Mouse (Mus musculus) heart, postnatal 0 days (tissue): ENCODE measurements at regions not wholly inside any gene's neighbourhood (a gene's known extent, or its start where the extent isn't known, plus 50 kb on each side); places are given as distances from the start of the nearest gene placed in this dataset.

Experiments used
- ATAC-seq: fragments of 200-750 bp; cut with Nextera tagmentation; 2 replicates; pipeline ENCODE4 v1.8.0; 2017; ENCODE audit warnings: low read depth, moderate number of reproducible peaks, moderate library complexity; ENCODE audit not compliant: insufficient read depth
- DNase-seq: peaks from one replicate; pipeline ENCODE4 v3.0.0-alpha.2; 2016; ENCODE audit warnings: low spot score
- H3K27ac ChIP-seq: fragments of 300-500 bp; sonication (generic); 2 replicates; pipeline ENCODE4 v1.5.1; 2014; ENCODE audit warnings: low read depth, mild to moderate bottlenecking
- H3K27me3 ChIP-seq: fragments of 300-500 bp; sonication (generic); 2 replicates; pipeline ENCODE4 v1.6.1; 2014; ENCODE audit warnings: low read length, mixed read lengths; ENCODE audit not compliant: control insufficient read depth, insufficient read depth
- H3K36me3 ChIP-seq: fragments of 300-500 bp; sonication (generic); replicated peaks from 2 replicates; pipeline ENCODE4 v1.6.1; 2014; ENCODE audit warnings: low read length, mixed read lengths; ENCODE audit not compliant: control insufficient read depth, insufficient read depth
- H3K4me1 ChIP-seq: fragments of 300-500 bp; sonication (generic); 2 replicates; pipeline ENCODE4 v1.6.1; 2014; ENCODE audit warnings: antibody characterized with exemption; ENCODE audit not compliant: control insufficient read depth, insufficient read depth
- H3K4me2 ChIP-seq: fragments of 300-500 bp; sonication (generic); 2 replicates; pipeline ENCODE4 v1.6.1; 2014; ENCODE audit warnings: low read depth, mild to moderate bottlenecking, low read length, moderate library complexity
- H3K4me3 ChIP-seq: fragments of 300-500 bp; sonication (generic); 2 replicates; pipeline ENCODE4 v1.5.1; 2014; ENCODE audit warnings: low read depth, low read length
- H3K9ac ChIP-seq: fragments of 300-500 bp; sonication (generic); replicated peaks from 2 replicates; pipeline ENCODE4 v1.6.1; 2014; ENCODE audit warnings: low read depth, low read length, mixed read lengths
- H3K9me3 ChIP-seq: fragments of 300-500 bp; sonication (generic); replicated peaks from 2 replicates; pipeline ENCODE4 v1.6.1; 2016; ENCODE audit warnings: low read length; ENCODE audit not compliant: control insufficient read depth
- CTCF ChIP-seq: IDR thresholded peaks from 2 replicates; pipeline ENCODE4 v1.5.1; 2016; ENCODE audit warnings: antibody characterized with exemption, control low read depth, low read depth
- EP300 ChIP-seq: IDR thresholded peaks from 2 replicates; pipeline ENCODE4 v1.6.1; 2016; ENCODE audit warnings: antibody characterized with exemption, low read depth
- WGBS: fragments of 180-500 bp; shearing (Covaris S2); extraction: QIAGEN DNeasy Blood & Tissue Kit; methylation state at CpG from one replicate; pipeline ENCODE4 v1.1.7; 2014; 5-methylcytosine and 5-hydroxymethylcytosine counted together

DNA sequence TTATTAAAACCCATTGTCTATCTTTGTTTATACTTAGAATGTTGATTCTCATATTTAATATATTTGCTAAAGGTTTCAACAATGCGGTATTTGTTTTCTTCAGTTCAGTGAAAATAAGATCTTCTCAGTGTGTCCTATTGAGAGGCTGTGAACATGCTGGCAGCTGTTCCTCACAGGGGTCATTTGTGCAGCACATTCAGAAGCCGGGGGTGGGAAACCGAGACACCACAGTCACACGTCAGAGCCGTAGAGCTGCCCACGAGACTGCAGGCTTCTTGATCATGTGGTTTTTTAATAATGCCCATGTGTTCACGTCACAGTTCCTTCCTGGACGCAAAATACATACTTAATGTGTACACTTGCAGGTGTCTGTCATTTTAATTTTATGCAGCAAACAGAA is 564.3 kb upstream of the BB014433 start:
- H3K36me3 ChIP-seq: no peaks in the 10 kb centered on the region
- TF ChIP-seq EP300 (no peak), CTCF (no peak)
- no peak for ATAC-seq

GRCm38 (mm10) chr8:15607598-15608215 is 561.8 kb upstream of the BB014433 start:
- TF ChIP-seq CTCF: no peak
- no peak for TF ChIP-seq EP300
- Histone ChIP-seq H3K27ac (no peak overlapping the region), H3K9me3 (no peaks in the 10 kb centered on the region), H3K4me2 (no peak overlapping the region), H3K9ac (no peak overlapping the region), H3K4me3 (no peak overlapping the region), H3K36me3 (no peaks in the 10 kb centered on the region), H3K4me1 (no peaks in the 10 kb centered on the region), H3K27me3 (no peaks in the 10 kb centered on the region)
- ATAC-seq (no peak), DNase-seq (no peak)
- whole genome bisulfite sequencing: 35% methylated on average over 7 of the region's 7 CpGs

More for the DNA sequence above, 564.3 kb upstream of the BB014433 start:
- Histone ChIP-seq H3K4me2 (no peak overlapping the region), H3K9ac (no peak overlapping the region), H3K27me3 (no peaks in the 10 kb centered on the region), H3K9me3 (no peaks in the 10 kb centered on the region), H3K4me3 (no peak overlapping the region), H3K4me1 (no peaks in the 10 kb centered on the region), H3K27ac (no peak overlapping the region)
- DNase-seq: no peak
- 30% methylated on average over 8 of the region's 8 CpGs for WGBS

GRCm38 (mm10) chr8:15601531-15601930 is 555.7 kb upstream of the BB014433 start:
- DNase-seq (no peak), ATAC-seq (no peak)
- Histone ChIP-seq H3K27ac (no peak overlapping the region), H3K27me3 (no peaks in the 10 kb centered on the region), H3K4me2 (no peak overlapping the region), H3K9ac (no peak overlapping the region), H3K9me3 (no peaks in the 10 kb centered on the region), H3K4me1 (no peaks in the 10 kb centered on the region), H3K36me3 (no peaks in the 10 kb centered on the region), H3K4me3 (no peak overlapping the region)
- WGBS: 57% methylated on average over 4 of the region's 4 CpGs
- TF ChIP-seq EP300: no peak
- TF ChIP-seq CTCF: 0 out of 2 replicates have a peak, but pooled peaks have one; percentile 19

GRCm38 (mm10) chr8:15593106-15593505 is 547.2 kb upstream of the BB014433 start:
- Histone ChIP-seq H3K27ac (no peak overlapping the region), H3K9ac (no peak overlapping the region), H3K4me2 (no peak overlapping the region), H3K4me1 (no peaks in the 10 kb centered on the region), H3K36me3 (no peaks in the 10 kb centered on the region), H3K4me3 (no peak overlapping the region), H3K27me3 (no peaks in the 10 kb centered on the region), H3K9me3 (no peaks in the 10 kb centered on the region)
- WGBS: 89% methylated on average over 6 of the region's 6 CpGs
- TF ChIP-seq CTCF (no peak), EP300 (no peak)
- ATAC-seq (no peak), DNase-seq (no peak)

DNA sequence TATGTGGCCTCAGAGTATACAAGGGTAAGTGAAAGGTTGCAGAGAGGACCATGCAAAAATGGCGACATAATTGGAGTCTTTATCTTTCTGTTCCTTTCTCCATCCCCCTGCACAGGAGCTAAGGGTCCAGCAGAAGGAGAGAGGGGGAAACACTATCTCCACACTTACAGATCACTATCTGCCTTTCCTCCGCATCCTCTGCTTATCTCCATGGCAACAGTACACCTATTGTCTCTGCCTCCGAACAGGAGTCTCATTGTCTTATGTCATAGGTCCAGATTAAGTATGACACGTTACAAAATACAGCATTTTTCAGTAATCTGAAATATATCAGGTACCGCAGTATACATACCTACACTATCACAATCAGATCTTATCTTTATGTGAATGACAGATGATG is 537.9 kb upstream of the BB014433 start:
- Histone ChIP-seq H3K9ac (no peak overlapping the region), H3K36me3 (no peaks in the 10 kb centered on the region), H3K4me2 (no peak overlapping the region), H3K4me3 (no peak overlapping the region), H3K27ac (no peak overlapping the region), H3K4me1 (no peaks in the 10 kb centered on the region), H3K9me3 (no peaks in the 10 kb centered on the region), H3K27me3 (no peaks in the 10 kb centered on the region)
- 62% methylated on average over 5 of the region's 5 CpGs for WGBS
- ATAC-seq (no peak), DNase-seq (no peak)
- no peak for TF ChIP-seq CTCF
- TF ChIP-seq EP300: no peak

GRCm38 (mm10) chr8:15570091-15570490 is 524.2 kb upstream of the BB014433 start:
- no peak for TF ChIP-seq CTCF
- no peak for TF ChIP-seq EP300

More at GRCm38 (mm10) chr8:15570091-15570490, 524.2 kb upstream of the BB014433 start:
- Histone ChIP-seq H3K9me3 (no peaks in the 10 kb centered on the region), H3K4me1 (no peaks in the 10 kb centered on the region), H3K4me2 (no peak overlapping the region), H3K27me3 (no peaks in the 10 kb centered on the region), H3K36me3 (no peaks in the 10 kb centered on the region), H3K9ac (no peak overlapping the region), H3K27ac (no peak overlapping the region), H3K4me3 (no peak overlapping the region)
- DNase-seq (no peak), ATAC-seq (no peak)
- WGBS: 79% methylated on average over 5 of the region's 5 CpGs
